Mouse (Mus musculus) small intestine, adult 2 months (tissue): ENCODE measurements at regions not wholly inside any gene's neighbourhood (a gene's known extent, or its start where the extent isn't known, plus 50 kb on each side); places are given as distances from the start of the nearest gene placed in this dataset.

Source experiments
- CTCF ChIP-seq: fragments of 200-500 bp; IDR thresholded peaks from 2 replicates; pipeline ENCODE4 v1.5.1; 2012; ENCODE audit warnings: low read depth, mild to moderate bottlenecking, control low read depth, inconsistent platforms, low read length, moderate library complexity, mixed read lengths; ENCODE audit not compliant: insufficient replicate concordance, insufficient read length; ENCODE audit errors: extremely low read depth
- POLR2A ChIP-seq: fragments of 200-500 bp; IDR thresholded peaks from 2 replicates; pipeline ENCODE4 v1.6.1; 2012; ENCODE audit warnings: low read depth, mild to moderate bottlenecking, control low read depth, inconsistent platforms, low read length, moderate library complexity

DNA sequence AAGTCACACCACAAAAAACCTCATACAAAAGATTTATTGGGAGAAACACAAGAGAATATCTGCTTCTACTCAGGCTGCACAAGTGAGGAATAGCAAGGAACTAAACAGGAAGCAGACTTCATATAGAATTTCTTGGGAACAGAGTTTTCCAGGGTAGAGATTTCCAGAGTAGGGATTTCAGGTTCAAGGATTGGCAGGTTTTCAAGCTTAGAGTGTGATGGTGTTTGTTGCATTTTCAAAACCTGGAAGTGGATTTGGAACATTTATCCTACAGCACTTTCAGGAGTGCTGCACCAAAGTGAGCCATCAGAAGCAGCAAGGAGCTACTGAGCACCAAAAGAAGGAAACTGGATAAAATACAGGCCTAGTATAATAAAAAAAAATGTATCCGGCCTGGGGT, 152.7 kb downstream of the Teddm3 start:
- no peak for TF ChIP-seq CTCF
- TF ChIP-seq POLR2A = no peak
